Mouse (Mus musculus) cerebellum, adult 2 months (tissue): ENCODE data around the gene Vwa8.

Experiments used
- CTCF ChIP-seq: fragments of 200-500 bp; IDR thresholded peaks from 2 replicates; pipeline ENCODE4 v1.5.1; 2011; ENCODE audit warnings: low read depth, mild to moderate bottlenecking, control low read depth, low read length, moderate library complexity, borderline replicate concordance; ENCODE audit not compliant: insufficient read depth
- POLR2A ChIP-seq: fragments of 200-500 bp; IDR thresholded peaks from 2 replicates; pipeline ENCODE4 v1.6.1; 2011; ENCODE audit warnings: low read length, control low read depth, borderline replicate concordance; ENCODE audit not compliant: insufficient read depth

- TF ChIP-seq POLR2A (no peak), CTCF (no peak)
These were observed 332.9 kb downstream of the Vwa8 start for GRCm38 (mm10) chr14:79181748-79182147.
